Mouse (Mus musculus): Measurements from ENCODE around the gene Eps8l2. TPM values are rescaled to one million over a fixed set of nuclear protein-coding genes. Genes with fewer than 3 reads are reported as not detected.

The Eps8l2 gene
- total and polyA plus RNA-seq, 3 experiments, result 0.10 TPM; not detected in 2

DNA sequence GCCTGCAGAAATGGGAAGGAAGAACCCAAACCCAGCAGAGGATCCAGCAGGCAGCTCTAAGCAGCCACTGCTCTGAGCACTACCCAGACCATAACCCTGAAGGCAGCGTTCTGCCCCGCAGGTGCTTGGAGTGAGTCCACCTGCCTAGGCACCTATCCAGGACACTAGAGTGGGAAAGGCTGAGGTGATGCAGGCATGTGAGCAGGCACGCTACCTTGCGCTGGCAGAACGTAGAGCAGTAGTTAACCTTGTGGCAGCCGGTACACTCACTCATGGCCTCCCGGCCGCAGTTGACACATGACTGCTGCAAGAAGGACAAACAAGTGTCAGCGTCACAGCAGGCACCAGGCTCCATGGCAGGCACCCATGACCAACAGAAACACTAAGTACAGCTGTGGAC lies 37.3 kb upstream of the Eps8l2 start:
- Histone ChIP-seq H3K4me1 (ENCODE audit: control insufficient read depth in 1 of 2, insufficient read depth in 2 of 2, low read length in 2 of 2) (no peaks in the 10 kb centered on the region), H3K9me3 (replicated peaks; ENCODE audit: insufficient read depth, low read length) (no peaks in the 10 kb centered on the region), H3K4me3 (ENCODE audit: control insufficient read depth in 1 of 2, insufficient read depth in 1 of 2, low read depth in 2 of 2, low read length in 2 of 2) (no peak overlapping the region), H3K27me3 (ENCODE audit: control insufficient read depth in 1 of 2, insufficient read depth in 2 of 2, low read length in 2 of 2) (no peaks in the 10 kb centered on the region), H3K79me2 (ENCODE audit: control insufficient read depth, insufficient read depth, low read length, poor library complexity) (no peaks in the 10 kb centered on the region), H3K36me3 (ENCODE audit: control insufficient read depth in 1 of 2, insufficient read depth in 2 of 2, low read length in 2 of 2) (peaks cover 0 to 4% of the 10 kb centered on the region in 2 experiments; a peak in 2 of 4 replicates), H3K27ac (ENCODE audit: control insufficient read depth, low read depth, low read length) (no peak overlapping the region), H3K9ac (ENCODE audit: control insufficient read depth, low read depth, low read length, poor library complexity, severe bottlenecking) (no peak overlapping the region)
- DNase-seq (ENCODE audit: low read depth, low spot score), result no peak
- TF ChIP-seq POLR2AphosphoS2 (IDR thresholded peaks at IDR 0.05; ENCODE audit: low read length) (no peak), UBTF (IDR thresholded peaks at IDR 0.05; ENCODE audit: borderline replicate concordance, insufficient read depth, low read depth, low read length) (no peak), MXI1 (IDR thresholded peaks at IDR 0.05; ENCODE audit: low read depth, low read length) (no peak), ELF1 (IDR thresholded peaks at IDR 0.05; ENCODE audit: low read depth, low read length) (no peak), POLR2AphosphoS5 (IDR thresholded peaks at IDR 0.05; ENCODE audit: borderline replicate concordance, low read depth, low read length) (no peak), JUND (IDR thresholded peaks at IDR 0.05; ENCODE audit: low read depth, low read length) (no peak), TCF12 (IDR thresholded peaks at IDR 0.05; ENCODE audit: low read depth, low read length) (no peak), USF2 (IDR thresholded peaks at IDR 0.05; ENCODE audit: borderline replicate concordance in 1 of 2, insufficient read depth in 1 of 2, low read depth in 1 of 2, low read length in 2 of 2) (no peak), ZMIZ1 (IDR thresholded peaks at IDR 0.05; ENCODE audit: low read depth, low read length) (no peak), TBP (IDR thresholded peaks at IDR 0.05; ENCODE audit: low read depth, low read length) (no peak), EP300 (IDR thresholded peaks at IDR 0.05; ENCODE audit: low read depth in 1 of 2, low read length in 2 of 2) (no peak), RCOR1 (IDR thresholded peaks at IDR 0.05; ENCODE audit: low read depth, low read length) (no peak)

DNA sequence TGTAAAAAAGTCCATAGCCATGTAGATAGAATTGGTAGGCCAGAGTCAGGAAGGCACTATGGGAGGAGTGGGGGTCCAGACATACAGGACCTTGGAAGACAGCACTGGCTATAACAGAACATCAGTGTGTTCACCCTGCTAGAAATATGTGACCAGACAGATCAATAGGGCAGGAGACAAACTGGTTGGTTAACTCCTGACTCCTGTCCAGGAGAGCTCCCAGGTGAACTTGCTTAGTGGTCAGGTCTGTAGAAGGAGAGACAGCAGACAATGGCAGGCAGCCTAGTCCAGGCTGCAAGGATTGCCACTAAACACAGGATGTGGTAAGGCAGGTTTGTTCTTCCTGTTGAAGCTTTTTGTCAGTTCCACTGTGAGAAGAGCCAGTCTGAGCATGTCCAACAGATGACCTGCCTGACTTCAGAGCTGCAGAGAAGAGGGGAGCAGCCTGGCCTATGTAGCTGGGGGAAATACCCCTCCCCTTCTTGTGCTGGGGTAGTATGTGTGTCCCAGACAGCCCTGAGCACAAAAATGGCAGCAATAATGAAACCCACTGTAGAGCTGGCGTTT lies 35.9 kb upstream of the Eps8l2 start:
- no peak overlapping the region for H3K27ac ChIP-seq (ENCODE audit: control insufficient read depth, low read depth, low read length)
- H3K36me3 ChIP-seq (ENCODE audit: control insufficient read depth in 1 of 2, insufficient read depth in 2 of 2, low read length in 2 of 2), result peaks cover 0 to 6% of the 10 kb centered on the region in 2 experiments; a peak in 2 of 4 replicates
- H3K9me3 ChIP-seq (replicated peaks; ENCODE audit: insufficient read depth, low read length), result no peaks in the 10 kb centered on the region
- H3K79me2 ChIP-seq (ENCODE audit: control insufficient read depth, insufficient read depth, low read length, poor library complexity), result no peaks in the 10 kb centered on the region
- no peak for TF ChIP-seq NRF1 (IDR thresholded peaks at IDR 0.05; ENCODE audit: insufficient read depth, low read depth, low read length, poor library complexity, severe bottlenecking)
- TF ChIP-seq JUND (IDR thresholded peaks at IDR 0.05; ENCODE audit: low read depth, low read length), result no peak
- no peak for TF ChIP-seq TCF12 (IDR thresholded peaks at IDR 0.05; ENCODE audit: low read depth, low read length)
- no peak for DNase-seq (ENCODE audit: low read depth, low spot score)
- no peaks in the 10 kb centered on the region for H3K27me3 ChIP-seq (ENCODE audit: control insufficient read depth in 1 of 2, insufficient read depth in 2 of 2, low read length in 2 of 2)
- no peak overlapping the region for H3K4me3 ChIP-seq (ENCODE audit: control insufficient read depth in 1 of 2, insufficient read depth in 1 of 2, low read depth in 2 of 2, low read length in 2 of 2)
- no peak overlapping the region for H3K9ac ChIP-seq (ENCODE audit: control insufficient read depth, low read depth, low read length, poor library complexity, severe bottlenecking)
- no peaks in the 10 kb centered on the region for H3K4me1 ChIP-seq (ENCODE audit: control insufficient read depth in 1 of 2, insufficient read depth in 2 of 2, low read length in 2 of 2)

Measured in MEL (cell line).